Mouse (Mus musculus): ENCODE measurements around the gene Dgki.
A peak's percentile ranks its signal among the peaks of the same experiment; 100 is the strongest.

Gene Dgki

GRCm38 (mm10) chr6:37067357-37067756, 232.6 kb downstream of the Dgki start:
- DNase-seq (ENCODE audit: low read depth, low spot score): no peak

GRCm38 (mm10) chr6:37064214-37064830, 235.7 kb downstream of the Dgki start:
- DNase-seq (ENCODE audit: low read depth, low spot score): no peak

GRCm38 (mm10) chr6:37063266-37063665, 236.7 kb downstream of the Dgki start:
- DNase-seq (ENCODE audit: low read depth, low spot score): no peak

- no peak for DNase-seq (ENCODE audit: low read depth, low spot score)
These were observed 239.9 kb downstream of the Dgki start for GRCm38 (mm10) chr6:37060114-37060513.

GRCm38 (mm10) chr6:37057957-37058356, 242.0 kb downstream of the Dgki start:
- DNase-seq (ENCODE audit: low read depth, low spot score): no peak

GRCm38 (mm10) chr6:37057536-37057935, 242.4 kb downstream of the Dgki start:
- DNase-seq (ENCODE audit: low read depth, low spot score): no peak

GRCm38 (mm10) chr6:37055634-37056033, 244.3 kb downstream of the Dgki start:
- DNase-seq (ENCODE audit: low read depth, low spot score): no peak

GRCm38 (mm10) chr6:37055128-37055527, 244.9 kb downstream of the Dgki start:
- DNase-seq (ENCODE audit: low read depth, low spot score): no peak

- DNase-seq (ENCODE audit: low read depth, low spot score): no peak
These were observed 245.5 kb downstream of the Dgki start for GRCm38 (mm10) chr6:37054435-37055020.

- no peak for DNase-seq (ENCODE audit: low read depth, low spot score)
These were observed 246.6 kb downstream of the Dgki start for GRCm38 (mm10) chr6:37053411-37053810.

- no peak for DNase-seq (ENCODE audit: low read depth, low spot score)
These were observed 248.3 kb downstream of the Dgki start for GRCm38 (mm10) chr6:37051652-37052051.

- no peak for DNase-seq (ENCODE audit: low read depth, low spot score)
These were observed 248.8 kb downstream of the Dgki start for GRCm38 (mm10) chr6:37051150-37051549.

- DNase-seq (ENCODE audit: low read depth, low spot score): no peak
These were observed 252.3 kb downstream of the Dgki start for GRCm38 (mm10) chr6:37047611-37048129.

GRCm38 (mm10) chr6:37046152-37046788, 253.7 kb downstream of the Dgki start:
- peak; percentile 46 for DNase-seq (ENCODE audit: low read depth, low spot score)

GRCm38 (mm10) chr6:37044796-37045195, 255.2 kb downstream of the Dgki start:
- DNase-seq (ENCODE audit: low read depth, low spot score): no peak

GRCm38 (mm10) chr6:37038444-37038843, 261.5 kb downstream of the Dgki start:
- no peak for DNase-seq (ENCODE audit: low read depth, low spot score)

- DNase-seq (ENCODE audit: low read depth, low spot score): no peak
These were observed 262.7 kb downstream of the Dgki start for GRCm38 (mm10) chr6:37037115-37037908.

- DNase-seq (ENCODE audit: low read depth, low spot score): no peak
These were observed 264.3 kb downstream of the Dgki start for GRCm38 (mm10) chr6:37035681-37036080.

GRCm38 (mm10) chr6:37030986-37031385, 269.0 kb downstream of the Dgki start:
- DNase-seq (ENCODE audit: low read depth, low spot score): no peak

GRCm38 (mm10) chr6:37030402-37030801, 269.6 kb downstream of the Dgki start:
- no peak for DNase-seq (ENCODE audit: low read depth, low spot score)

GRCm38 (mm10) chr6:37028841-37029240, 271.1 kb downstream of the Dgki start:
- no peak for DNase-seq (ENCODE audit: low read depth, low spot score)

GRCm38 (mm10) chr6:37028300-37028699, 271.7 kb downstream of the Dgki start:
- DNase-seq (ENCODE audit: low read depth, low spot score): no peak

Measured in brain, embryonic 18.5 days (tissue).